In the genomic region with DNA sequence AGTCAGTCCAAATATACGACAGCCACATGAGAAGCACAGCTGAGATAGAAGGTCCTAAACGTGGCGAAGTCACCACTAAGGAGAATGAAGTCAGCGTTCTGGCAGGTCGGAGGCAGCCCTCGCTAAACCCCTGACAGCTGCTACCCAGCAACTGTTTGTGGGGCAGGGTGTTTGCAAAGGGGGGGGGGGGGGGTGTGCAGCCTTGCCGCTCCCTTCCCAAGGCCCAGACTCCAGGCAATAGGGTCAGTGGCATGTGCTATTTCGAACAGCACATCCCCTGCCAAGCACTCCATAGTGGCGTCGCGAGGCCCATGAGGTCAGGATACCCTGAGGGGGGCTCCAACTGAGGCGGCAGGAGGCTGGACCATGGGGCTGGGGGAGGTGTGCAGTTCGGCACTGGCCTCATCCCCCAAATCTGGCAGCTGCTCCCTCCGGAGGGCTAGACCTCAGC, we compare ENCODE assay signal across 8 mouse cellular contexts. TPM values are rescaled to one million over a fixed set of nuclear protein-coding genes. Genes with fewer than 3 reads are reported as not detected.
DNase-seq lines count a peak whose midpoint lies in the region; ATAC-seq and TF ChIP-seq lines count a peak whose summit lies in the region.

No protein-coding gene starts in this region.

- peak overlapping the region; percentile 72 for H3K4me3 ChIP-seq in heart, embryonic 13.5 days
- peak overlapping the region; percentile 69 for H3K4me3 ChIP-seq in G1E (ENCODE audit: low read depth, low read length)
- H3K4me3 ChIP-seq in liver, embryonic 12.5 days, result peak overlapping the region; percentile 60

- H3K4me1 ChIP-seq in heart, embryonic 13.5 days, result peaks cover 30% of the 10 kb centered on the region
- peaks cover 23% of the 10 kb centered on the region for H3K4me1 ChIP-seq in G1E (ENCODE audit: insufficient read depth, low read depth, low read length)
- peaks cover 27% of the 10 kb centered on the region for H3K4me1 ChIP-seq in liver, embryonic 12.5 days

- peaks cover 21% of the 10 kb centered on the region for H3K9me3 ChIP-seq in heart, embryonic 13.5 days
- peaks cover 3% of the 10 kb centered on the region; the same call in 1 of the 2 replicates for H3K9me3 ChIP-seq in G1E (replicated peaks)
- no peaks in the 10 kb centered on the region for H3K9me3 ChIP-seq in liver, embryonic 12.5 days (replicated peaks)

- H3K4me2 ChIP-seq in heart, embryonic 13.5 days, result peak overlapping the region; percentile 97
- H3K4me2 ChIP-seq in liver, embryonic 12.5 days, result peak overlapping the region; percentile 94

- H3K9ac ChIP-seq in heart, embryonic 13.5 days, result peak overlapping the region; percentile 85
- peak overlapping the region; percentile 76 for H3K9ac ChIP-seq in liver, embryonic 12.5 days

- no peaks in the 10 kb centered on the region for H3K27me3 ChIP-seq in heart, embryonic 13.5 days (replicated peaks)
- H3K27me3 ChIP-seq in G1E (ENCODE audit: insufficient read depth, low read length), result peaks cover 16% of the 10 kb centered on the region; the same call in 1 of the 2 replicates
- H3K27me3 ChIP-seq in liver, embryonic 12.5 days (replicated peaks), result no peaks in the 10 kb centered on the region

- ATAC-seq in heart, embryonic 13.5 days (ENCODE audit: extremely low read depth, insufficient number of reproducible peaks, low FRiP score, low TSS enrichment), result peak; percentile 10; the same call in 1 of the 2 replicates
- ATAC-seq in G1E (ENCODE audit: extremely low read depth, insufficient number of reproducible peaks, low FRiP score, poor library complexity, severe bottlenecking), result no peak
- ATAC-seq in liver, embryonic 12.5 days, result peak; percentile 50

- WGBS in heart, embryonic 13.5 days, result 3% methylated on average over 14 of the region's 14 CpGs
- 10% methylated on average over 14 of the region's 14 CpGs for WGBS in liver, embryonic 12.5 days (ENCODE audit: insufficient replicate concordance)

- intact Hi-C loops in gastrocnemius, postnatal 14 days (cut with DNase I; ENCODE audit: low total_unique reads), result no loop called here

- peaks cover 5% of the 10 kb centered on the region for H3K36me3 ChIP-seq in heart, embryonic 13.5 days
- H3K36me3 ChIP-seq in G1E (replicated peaks), result peaks cover 13% of the 10 kb centered on the region
- no peaks in the 10 kb centered on the region for H3K36me3 ChIP-seq in liver, embryonic 12.5 days

- no peak for DNase-seq in heart, adult 11 months
- DNase-seq in G1E (ENCODE audit: low spot score), result no peak
- peak; percentile 61 for DNase-seq in gastrocnemius, postnatal 14 days
- no peak for DNase-seq in c-Kit-positive CD71-positive TER-119-positive erythroid progenitor cells, embryonic 14.5 days (ENCODE audit: low spot score)
- no peak for DNase-seq in cerebellum, postnatal 36 days
- DNase-seq in layer of hippocampus, adult 9-10 months (ENCODE audit: low spot score), result no peak

- peak overlapping the region; percentile 88 for H3K27ac ChIP-seq in heart, embryonic 13.5 days (replicated peaks)
- H3K27ac ChIP-seq in liver, embryonic 12.5 days, result no peak overlapping the region

- no peak for TF ChIP-seq CTCF in G1E (IDR thresholded peaks at IDR 0.05; ENCODE audit: low read depth, low read length)

RNA-seq across cellular contexts. Expression of gene Tmem109, which starts 0.8 kb away (rescaled TPM):
- 84.7 and 87.1 TPM in 2 replicates for polyA plus RNA-seq in heart, embryonic 13.5 days (2015; fragmentation: Nextera tagmentation; extraction: Ambion mirVana)
- total RNA-seq in G1E (2014; fragmentation: Nextera tagmentation), result 2.3 and 6.8 TPM in 2 replicates
- 11.6 and 12.2 TPM in 2 replicates for total RNA-seq in G1E (2017)
- 7.7 and 8.5 TPM in 2 replicates for polyA plus RNA-seq in G1E (2012)
- total RNA-seq in gastrocnemius, postnatal 14 days (2021), result 100 to 1,000 TPM; 193 to 196 TPM
- polyA plus RNA-seq in liver, embryonic 12.5 days (2016; fragmentation: Nextera tagmentation; extraction: Ambion mirVana), result 28.2 and 28.5 TPM in 2 replicates

RNA-seq across cellular contexts. Expression of gene Tmem132a, which starts 11.3 kb away (rescaled TPM):
- 51.4 and 52.4 TPM in 2 replicates for polyA plus RNA-seq in heart, embryonic 13.5 days (2015; fragmentation: Nextera tagmentation; extraction: Ambion mirVana)
- 2.3 TPM in 1 of 2 replicates, not detected in the other for total RNA-seq in G1E (2014; fragmentation: Nextera tagmentation)
- 0.06 and 0.27 TPM in 2 replicates for total RNA-seq in G1E (2017)
- polyA plus RNA-seq in G1E (2012), result 0.01 TPM in 1 of 2 replicates, not detected in the other
- 10 to 100 TPM; 12.9 to 17.3 TPM for total RNA-seq in gastrocnemius, postnatal 14 days (2021)
- polyA plus RNA-seq in liver, embryonic 12.5 days (2016; fragmentation: Nextera tagmentation; extraction: Ambion mirVana), result 10.6 TPM in 2 replicates

RNA-seq across cellular contexts. Expression of gene Prpf19, which starts 14.0 kb away (rescaled TPM):
- 30.3 TPM in 2 replicates for polyA plus RNA-seq in heart, embryonic 13.5 days (2015; fragmentation: Nextera tagmentation; extraction: Ambion mirVana)
- total RNA-seq in G1E (2014; fragmentation: Nextera tagmentation) (79.4 and 88.8 TPM in 2 replicates), G1E (2017) (192 and 250 TPM in 2 replicates)
- 81.9 and 89.0 TPM in 2 replicates for polyA plus RNA-seq in G1E (2012)
- 100 to 1,000 TPM; 192 to 194 TPM for total RNA-seq in gastrocnemius, postnatal 14 days (2021)
- 24.1 and 25.6 TPM in 2 replicates for polyA plus RNA-seq in liver, embryonic 12.5 days (2016; fragmentation: Nextera tagmentation; extraction: Ambion mirVana)

RNA-seq across cellular contexts. Expression of gene Zp1, which starts 39.4 kb away (rescaled TPM):
- 0.08 TPM in 1 of 2 replicates, not detected in the other for polyA plus RNA-seq in heart, embryonic 13.5 days (2015; fragmentation: Nextera tagmentation; extraction: Ambion mirVana)
- not detected in 2 replicates for total RNA-seq in G1E (2014; fragmentation: Nextera tagmentation)
- total RNA-seq in G1E (2017), result not detected in 2 replicates
- 0.03 TPM in 1 of 2 replicates, not detected in the other for polyA plus RNA-seq in G1E (2012)
- total RNA-seq in gastrocnemius, postnatal 14 days (2021), result under 1 TPM in 1 of 2 experiments, not detected in 1; 0.51 TPM
- not detected in 2 replicates for polyA plus RNA-seq in liver, embryonic 12.5 days (2016; fragmentation: Nextera tagmentation; extraction: Ambion mirVana)

RNA-seq across cellular contexts. Expression of gene Slc15a3, which starts 41.5 kb away (rescaled TPM):
- polyA plus RNA-seq in heart, embryonic 13.5 days (2015; fragmentation: Nextera tagmentation; extraction: Ambion mirVana), result 0.29 and 0.39 TPM in 2 replicates
- total RNA-seq in G1E (2014; fragmentation: Nextera tagmentation) (not detected in 2 replicates), G1E (2017) (under 0.01 and 0.05 TPM in 2 replicates)
- polyA plus RNA-seq in G1E (2012), result 0.01 and 0.02 TPM in 2 replicates
- under 1 TPM; 0.22 to 0.35 TPM for total RNA-seq in gastrocnemius, postnatal 14 days (2021)
- polyA plus RNA-seq in liver, embryonic 12.5 days (2016; fragmentation: Nextera tagmentation; extraction: Ambion mirVana), result 1.0 and 1.2 TPM in 2 replicates

Comparison
In these comparisons a context has a peak if more than half of its experiments do, and no peak if none do; other contexts are left out.
1. RNA of gene Tmem132a, which starts 11.3 kb away (polyA plus RNA-seq): 51.4 to 52.4 TPM in heart, embryonic 13.5 days and 10.6 TPM in liver, embryonic 12.5 days; 0.01 TPM in G1E; every median in the first group is over 10 times any median in the second.
2. Peak in every context shown above with its lines, with median percentiles within 50 percentile points of each other: H3K4me3 ChIP-seq.